Mouse (Mus musculus): ENCODE measurements around the gene Angel1. TPM values are rescaled to one million over a fixed set of nuclear protein-coding genes. Genes with fewer than 3 reads are reported as not detected.
A peak's percentile ranks its signal among the peaks of the same experiment; 100 is the strongest.

Angel1 gene
- polyA plus RNA-seq, 1 experiment from 2014 or later = 9.4 TPM

DNA sequence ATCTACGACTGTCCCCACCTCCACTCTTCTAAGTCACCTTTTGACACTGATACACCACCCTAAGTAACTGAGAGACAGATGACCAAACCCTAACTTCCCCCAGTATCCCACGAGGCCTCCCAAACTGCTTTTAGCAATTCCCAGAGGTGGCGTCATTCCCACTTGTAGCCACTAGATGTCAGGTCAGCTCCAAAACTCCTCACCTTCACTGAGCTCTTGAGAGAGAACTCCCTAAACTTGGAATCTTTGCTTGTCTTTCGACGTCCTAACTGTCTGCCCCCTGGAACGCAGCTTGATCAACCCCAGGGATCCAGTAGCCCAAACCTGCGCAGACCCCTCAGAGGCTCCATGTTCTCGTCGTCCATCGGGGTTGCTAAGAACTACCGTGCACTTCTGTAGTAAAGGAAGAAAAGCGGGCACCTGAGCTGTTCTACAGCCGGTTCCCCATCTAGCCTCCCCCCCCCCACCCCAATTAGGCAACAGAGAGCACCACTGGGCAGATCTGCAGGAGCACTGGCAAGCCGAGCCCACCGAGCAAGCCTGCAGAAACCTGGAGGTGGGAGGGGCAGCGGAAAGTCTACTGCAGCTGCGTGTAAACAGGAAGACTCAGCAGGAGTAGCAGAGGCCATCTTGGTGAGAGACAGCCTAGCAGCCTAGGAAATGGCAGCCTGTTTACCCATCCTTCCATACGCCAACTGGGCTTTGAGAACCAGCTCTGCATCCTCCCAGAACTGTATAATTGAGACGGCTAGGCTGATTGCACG, 41.8 kb upstream of the Angel1 start:
- no peak for ATAC-seq (ENCODE audit: insufficient read depth, low FRiP score)
- Histone ChIP-seq H3K9me3 (replicated peaks; ENCODE audit: control insufficient read depth, low read length) (no peaks in the 10 kb centered on the region), H3K27ac (ENCODE audit: low read length) (no peak overlapping the region), H3K36me3 (ENCODE audit: control insufficient read depth, insufficient read depth, low read length) (no peaks in the 10 kb centered on the region), H3K27me3 (ENCODE audit: control insufficient read depth, insufficient read depth, low read length) (no peaks in the 10 kb centered on the region), H3K9ac (ENCODE audit: low read length) (no peak overlapping the region), H3K4me1 (ENCODE audit: control insufficient read depth, insufficient read depth, low read length) (peaks cover 3% of the 10 kb centered on the region; the same call in 1 of the 2 replicates), H3K4me2 (ENCODE audit: low read depth, low read length) (no peak overlapping the region), H3K4me3 (replicated peaks; ENCODE audit: low read length) (no peak overlapping the region)
- WGBS = 35% methylated on average over 20 of the region's 20 CpGs

DNA sequence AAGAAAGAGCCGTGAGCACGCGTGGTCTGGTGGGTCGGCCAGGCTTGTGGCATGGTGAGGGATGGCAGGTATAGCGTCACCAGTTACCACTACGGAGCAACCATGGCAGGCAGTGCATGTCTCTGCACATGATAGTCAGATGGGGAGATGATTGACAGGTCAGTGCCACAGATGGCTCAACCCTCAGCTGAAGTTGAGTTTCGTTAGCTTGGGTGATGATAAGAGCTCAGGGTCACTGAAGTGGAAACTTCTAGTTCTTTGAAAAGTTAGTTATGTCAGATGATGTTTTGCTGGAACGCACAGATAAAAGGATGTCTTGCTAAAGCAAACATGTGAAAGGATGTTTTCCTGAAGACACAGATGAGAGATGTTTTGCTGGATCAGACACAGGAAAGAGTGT, 40.2 kb upstream of the Angel1 start:
- H3K4me1 ChIP-seq (ENCODE audit: control insufficient read depth, insufficient read depth, low read length) = peaks cover 3% of the 10 kb centered on the region; the same call in 1 of the 2 replicates
- no peak overlapping the region for H3K4me3 ChIP-seq (replicated peaks; ENCODE audit: low read length)
- no peak overlapping the region for H3K4me2 ChIP-seq (ENCODE audit: low read depth, low read length)
- 86% methylated on average over 8 of the region's 8 CpGs for WGBS
- no peak for ATAC-seq (ENCODE audit: insufficient read depth, low FRiP score)
- no peak overlapping the region for H3K27ac ChIP-seq (ENCODE audit: low read length)
- H3K9me3 ChIP-seq (replicated peaks; ENCODE audit: control insufficient read depth, low read length) = no peaks in the 10 kb centered on the region
- H3K9ac ChIP-seq (ENCODE audit: low read length) = no peak overlapping the region
- H3K36me3 ChIP-seq (ENCODE audit: control insufficient read depth, insufficient read depth, low read length) = no peaks in the 10 kb centered on the region
- H3K27me3 ChIP-seq (ENCODE audit: control insufficient read depth, insufficient read depth, low read length) = no peaks in the 10 kb centered on the region

DNA sequence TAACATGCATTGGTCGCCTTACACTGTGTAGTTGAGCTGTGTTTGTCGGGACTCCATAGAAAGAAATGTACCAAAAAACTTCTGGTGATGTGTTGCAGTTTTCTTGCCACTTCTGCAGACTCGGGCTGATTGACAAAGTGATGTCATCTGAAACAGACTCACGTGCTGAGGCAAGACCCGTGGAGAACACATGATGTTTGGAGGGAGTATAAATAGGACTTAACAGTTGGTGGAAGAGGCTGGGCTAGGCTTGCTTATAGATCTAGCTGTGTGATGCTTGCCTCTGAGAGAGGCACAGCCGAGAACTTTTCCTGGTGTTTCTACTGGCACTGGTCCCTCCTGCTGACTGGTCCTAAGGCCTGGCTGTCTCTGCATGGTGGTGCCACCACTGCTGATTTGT, 37.8 kb upstream of the Angel1 start:
- WGBS = 63% methylated on average over 6 of the region's 6 CpGs
- no peak overlapping the region for H3K27ac ChIP-seq (ENCODE audit: low read length)
- H3K4me1 ChIP-seq (ENCODE audit: control insufficient read depth, insufficient read depth, low read length) = peaks cover 3% of the 10 kb centered on the region; the same call in 1 of the 2 replicates
- no peak overlapping the region for H3K4me3 ChIP-seq (replicated peaks; ENCODE audit: low read length)
- no peak for ATAC-seq (ENCODE audit: insufficient read depth, low FRiP score)
- no peaks in the 10 kb centered on the region for H3K27me3 ChIP-seq (ENCODE audit: control insufficient read depth, insufficient read depth, low read length)
- no peak overlapping the region for H3K9ac ChIP-seq (ENCODE audit: low read length)
- no peak overlapping the region for H3K4me2 ChIP-seq (ENCODE audit: low read depth, low read length)
- no peaks in the 10 kb centered on the region for H3K36me3 ChIP-seq (ENCODE audit: control insufficient read depth, insufficient read depth, low read length)
- no peaks in the 10 kb centered on the region for H3K9me3 ChIP-seq (replicated peaks; ENCODE audit: control insufficient read depth, low read length)

DNA sequence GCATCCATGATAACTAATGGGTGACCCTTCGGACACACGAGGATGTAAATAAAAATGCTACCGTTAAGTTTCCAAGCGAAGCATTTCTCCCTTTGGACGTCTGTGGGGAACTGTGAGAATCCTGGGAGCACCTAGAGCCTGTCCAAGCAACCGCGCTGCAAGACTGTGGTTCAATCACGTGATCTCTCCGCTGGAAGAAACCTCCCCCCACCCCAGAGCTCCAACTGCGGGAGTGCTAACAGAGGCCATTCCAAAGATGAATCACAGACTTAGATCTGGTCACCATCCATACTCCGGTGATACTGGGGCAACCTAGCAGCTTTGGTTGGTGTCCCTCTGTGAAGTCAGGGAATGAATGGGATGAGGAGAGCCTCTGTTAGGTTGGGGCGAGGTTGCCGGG, 34.8 kb upstream of the Angel1 start:
- Histone ChIP-seq H3K4me3 (replicated peaks; ENCODE audit: low read length) (no peak overlapping the region), H3K9me3 (replicated peaks; ENCODE audit: control insufficient read depth, low read length) (no peaks in the 10 kb centered on the region), H3K4me2 (ENCODE audit: low read depth, low read length) (no peak overlapping the region), H3K9ac (ENCODE audit: low read length) (no peak overlapping the region), H3K27ac (ENCODE audit: low read length) (no peak overlapping the region), H3K27me3 (ENCODE audit: control insufficient read depth, insufficient read depth, low read length) (no peaks in the 10 kb centered on the region), H3K4me1 (ENCODE audit: control insufficient read depth, insufficient read depth, low read length) (no peaks in the 10 kb centered on the region), H3K36me3 (ENCODE audit: control insufficient read depth, insufficient read depth, low read length) (no peaks in the 10 kb centered on the region)
- ATAC-seq (ENCODE audit: insufficient read depth, low FRiP score) = no peak
- 69% methylated on average over 13 of the region's 13 CpGs for WGBS

DNA sequence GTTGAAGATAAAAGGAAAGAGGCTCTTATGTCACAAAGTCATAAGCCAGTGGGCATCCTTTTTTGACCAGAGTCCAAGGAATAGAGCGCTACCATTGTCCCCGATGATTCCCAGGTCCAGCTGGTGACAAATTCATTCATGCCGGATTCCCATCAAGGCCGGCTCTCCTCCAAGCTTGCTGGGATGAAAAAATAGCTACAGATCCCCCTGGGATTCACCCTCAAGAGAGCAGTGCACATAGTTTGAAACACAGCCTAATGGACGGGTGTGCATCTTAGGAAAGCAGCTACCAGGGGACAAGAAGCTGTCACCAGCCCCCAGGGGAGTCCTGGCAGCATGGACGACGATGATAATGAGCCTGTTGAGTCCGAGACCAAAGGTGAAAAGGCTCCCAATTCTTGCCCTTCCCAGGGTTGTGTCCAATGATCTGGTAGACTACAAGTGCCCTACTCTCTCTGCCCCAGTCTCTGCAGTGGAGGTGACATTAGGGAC, 8.1 kb upstream of the Angel1 start, which contains the start of gene Lrrc74a:
TSS of gene Lrrc74a (plus strand) at position 51 of the 492 bp plus-strand sequence.
- Histone ChIP-seq H3K36me3 (ENCODE audit: control insufficient read depth, insufficient read depth, low read length) (no peaks in the 10 kb centered on the region), H3K9ac (ENCODE audit: low read length) (no peak within 1 kb of the TSS), H3K9me3 (replicated peaks; ENCODE audit: control insufficient read depth, low read length) (no peaks in the 10 kb centered on the region), H3K4me1 (ENCODE audit: control insufficient read depth, insufficient read depth, low read length) (no peaks in the 10 kb centered on the region), H3K4me3 (replicated peaks; ENCODE audit: low read length) (no peak within 1 kb of the TSS), H3K27ac (ENCODE audit: low read length) (no peak within 1 kb of the TSS), H3K4me2 (ENCODE audit: low read depth, low read length) (no peak within 1 kb of the TSS), H3K27me3 (ENCODE audit: control insufficient read depth, insufficient read depth, low read length) (no peaks in the 10 kb centered on the region; the same call in 1 of the 2 replicates)
- no peak for ATAC-seq (ENCODE audit: insufficient read depth, low FRiP score)
- 86% methylated on average over 8 of the region's 8 CpGs for WGBS

DNA sequence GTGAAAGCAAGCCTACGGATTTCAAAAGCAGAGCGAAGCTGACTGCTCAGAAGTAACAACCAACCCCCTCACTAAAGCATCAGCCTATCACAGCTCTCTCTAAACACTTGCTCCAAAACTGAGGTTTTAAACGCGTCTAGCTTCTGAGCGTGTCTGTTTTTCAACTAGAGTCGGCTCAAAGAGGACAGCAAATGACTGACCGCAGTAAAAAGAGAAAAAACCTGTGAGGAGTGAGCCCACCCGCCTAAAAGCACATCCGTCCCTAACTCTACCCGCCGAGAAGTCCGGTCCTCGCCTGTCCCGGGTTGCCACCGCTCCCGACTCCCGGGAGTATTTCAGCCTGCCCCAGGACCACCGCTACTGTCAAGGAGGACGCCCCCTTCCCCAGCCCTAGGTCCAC, 554 bp downstream of the Angel1 start:
- Histone ChIP-seq H3K4me3 (replicated peaks; ENCODE audit: low read length) (peak overlapping the region; percentile 60), H3K4me1 (ENCODE audit: control insufficient read depth, insufficient read depth, low read length) (peaks cover 4% of the 10 kb centered on the region; the same call in 1 of the 2 replicates), H3K36me3 (ENCODE audit: control insufficient read depth, insufficient read depth, low read length) (no peaks in the 10 kb centered on the region), H3K27ac (ENCODE audit: low read length) (0 out of 2 replicates have a peak overlapping the region, but pooled peaks have one; percentile 19), H3K4me2 (ENCODE audit: low read depth, low read length) (peak overlapping the region; percentile 87), H3K27me3 (ENCODE audit: control insufficient read depth, insufficient read depth, low read length) (no peaks in the 10 kb centered on the region), H3K9ac (ENCODE audit: low read length) (peak overlapping the region; percentile 73), H3K9me3 (replicated peaks; ENCODE audit: control insufficient read depth, low read length) (no peaks in the 10 kb centered on the region)
- peak; percentile 7; the same call in 1 of the 2 replicates for ATAC-seq (ENCODE audit: insufficient read depth, low FRiP score)
- under 1% methylated on average over 19 of the region's 19 CpGs for WGBS

DNA sequence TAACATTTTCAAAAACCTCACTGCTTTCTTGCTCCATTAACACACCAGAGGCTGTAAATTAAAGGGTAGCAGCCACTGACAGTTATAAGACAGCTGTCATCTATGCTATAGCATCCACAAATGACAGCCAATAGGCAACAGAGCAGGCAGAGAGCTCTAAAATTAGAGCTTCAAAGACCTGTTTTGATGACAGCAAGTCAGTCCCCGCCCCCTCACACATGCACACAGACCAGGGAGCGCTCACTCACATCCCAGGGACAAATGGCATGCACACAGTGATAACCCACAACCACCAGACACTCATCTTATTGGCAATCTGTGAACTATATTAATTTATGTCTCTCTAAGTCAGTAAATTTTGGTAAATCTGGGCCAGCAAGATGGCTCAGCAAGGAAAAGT, 2.0 kb downstream of the Angel1 start:
- Histone ChIP-seq H3K9ac (ENCODE audit: low read length) (no peak overlapping the region), H3K27ac (ENCODE audit: low read length) (no peak overlapping the region), H3K27me3 (ENCODE audit: control insufficient read depth, insufficient read depth, low read length) (no peaks in the 10 kb centered on the region), H3K36me3 (ENCODE audit: control insufficient read depth, insufficient read depth, low read length) (no peaks in the 10 kb centered on the region), H3K9me3 (replicated peaks; ENCODE audit: control insufficient read depth, low read length) (no peaks in the 10 kb centered on the region), H3K4me3 (replicated peaks; ENCODE audit: low read length) (no peak overlapping the region), H3K4me2 (ENCODE audit: low read depth, low read length) (no peak overlapping the region), H3K4me1 (ENCODE audit: control insufficient read depth, insufficient read depth, low read length) (peaks cover 4% of the 10 kb centered on the region; the same call in 1 of the 2 replicates)
- WGBS = 79% methylated on average over 2 of the region's 2 CpGs
- ATAC-seq (ENCODE audit: insufficient read depth, low FRiP score) = no peak

DNA sequence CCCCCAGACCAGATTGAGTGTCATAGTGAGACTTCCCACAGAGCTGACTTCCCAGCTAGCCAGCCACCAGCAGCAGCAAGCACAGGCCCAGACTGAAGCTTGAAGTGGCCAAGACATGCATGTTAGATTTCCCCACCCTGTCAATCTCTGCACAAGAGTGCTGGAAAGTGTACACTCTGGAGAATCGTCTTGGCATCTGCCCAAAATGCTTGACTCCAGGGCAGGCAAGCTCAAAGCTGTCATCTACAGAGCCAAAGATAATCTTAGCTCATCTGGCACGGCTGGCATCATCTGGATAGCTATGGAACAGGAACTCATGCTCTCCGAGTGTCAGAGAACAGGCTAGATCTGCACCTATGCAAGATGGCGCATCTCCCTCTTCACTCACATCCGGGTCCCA, 4.8 kb downstream of the Angel1 start:
- no peak for ATAC-seq (ENCODE audit: insufficient read depth, low FRiP score)
- Histone ChIP-seq H3K9ac (ENCODE audit: low read length) (no peak overlapping the region), H3K27ac (ENCODE audit: low read length) (no peak overlapping the region), H3K9me3 (replicated peaks; ENCODE audit: control insufficient read depth, low read length) (no peaks in the 10 kb centered on the region), H3K4me3 (replicated peaks; ENCODE audit: low read length) (no peak overlapping the region), H3K36me3 (ENCODE audit: control insufficient read depth, insufficient read depth, low read length) (no peaks in the 10 kb centered on the region), H3K27me3 (ENCODE audit: control insufficient read depth, insufficient read depth, low read length) (no peaks in the 10 kb centered on the region), H3K4me1 (ENCODE audit: control insufficient read depth, insufficient read depth, low read length) (peaks cover 4% of the 10 kb centered on the region; the same call in 1 of the 2 replicates), H3K4me2 (ENCODE audit: low read depth, low read length) (no peak overlapping the region)
- WGBS = 81% methylated on average over 5 of the region's 5 CpGs

DNA sequence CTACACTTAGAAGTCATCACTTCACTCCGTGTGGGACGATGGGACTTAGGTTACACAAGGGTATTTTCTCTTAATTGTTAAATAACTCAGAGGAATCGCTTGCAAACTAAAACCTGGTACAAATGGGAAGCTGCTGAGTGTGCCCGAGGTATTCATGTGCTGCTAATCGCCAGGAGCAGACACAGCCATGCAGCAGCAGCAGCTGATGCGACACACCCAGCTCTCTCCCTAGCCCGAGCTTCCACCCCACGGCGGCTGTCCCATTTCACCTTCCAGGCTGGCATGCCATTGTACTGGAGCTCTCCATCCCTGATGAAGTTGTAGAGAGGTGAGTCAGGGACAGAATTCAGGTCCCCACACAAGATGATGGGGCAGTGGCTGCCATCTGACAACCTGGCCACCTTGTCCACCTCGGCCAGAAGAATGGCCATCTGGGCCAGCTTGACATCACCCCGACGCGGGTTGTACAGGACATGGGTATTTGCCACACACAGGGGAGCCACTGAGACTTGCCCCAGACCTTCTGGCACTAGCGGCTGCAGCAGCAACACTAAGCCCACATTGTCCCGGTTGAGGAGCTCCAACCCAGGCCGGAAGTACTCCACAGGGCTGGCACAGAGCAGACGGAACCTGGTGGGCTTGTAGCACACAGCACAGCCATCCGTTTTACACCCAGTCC, 6.2 kb downstream of the Angel1 start:
- no peaks in the 10 kb centered on the region for H3K27me3 ChIP-seq (ENCODE audit: control insufficient read depth, insufficient read depth, low read length)
- H3K4me1 ChIP-seq (ENCODE audit: control insufficient read depth, insufficient read depth, low read length) = peaks cover under 1% of the 10 kb centered on the region; the same call in 1 of the 2 replicates
- whole genome bisulfite sequencing = 82% methylated on average over 18 of the region's 18 CpGs
- no peak for ATAC-seq (ENCODE audit: insufficient read depth, low FRiP score)
- H3K4me3 ChIP-seq (replicated peaks; ENCODE audit: low read length) = no peak overlapping the region
- H3K4me2 ChIP-seq (ENCODE audit: low read depth, low read length) = no peak overlapping the region
- no peaks in the 10 kb centered on the region for H3K9me3 ChIP-seq (replicated peaks; ENCODE audit: control insufficient read depth, low read length)
- no peaks in the 10 kb centered on the region for H3K36me3 ChIP-seq (ENCODE audit: control insufficient read depth, insufficient read depth, low read length)
- H3K27ac ChIP-seq (ENCODE audit: low read length) = no peak overlapping the region
- H3K9ac ChIP-seq (ENCODE audit: low read length) = no peak overlapping the region

Measured in stomach, embryonic 16.5 days (tissue).